Mouse (Mus musculus) thymus, adult 2 months (tissue): ENCODE results near the gene Rb1.

Source experiments
- CTCF ChIP-seq: fragments of 200-500 bp; IDR thresholded peaks from 2 replicates; pipeline ENCODE4 v1.5.1; 2012; ENCODE audit warnings: mild to moderate bottlenecking, control low read depth, low read length, moderate library complexity, borderline replicate concordance; ENCODE audit not compliant: control insufficient read depth, poor library complexity, insufficient read depth; ENCODE audit errors: extremely low read depth
- POLR2A ChIP-seq: fragments of 200-500 bp; IDR thresholded peaks from 2 replicates; pipeline ENCODE4 v1.6.1; 2012; ENCODE audit warnings: mild to moderate bottlenecking, low read length, control low read depth, moderate library complexity; ENCODE audit not compliant: control insufficient read depth, poor library complexity, insufficient read depth; ENCODE audit errors: extremely low read depth

DNA sequence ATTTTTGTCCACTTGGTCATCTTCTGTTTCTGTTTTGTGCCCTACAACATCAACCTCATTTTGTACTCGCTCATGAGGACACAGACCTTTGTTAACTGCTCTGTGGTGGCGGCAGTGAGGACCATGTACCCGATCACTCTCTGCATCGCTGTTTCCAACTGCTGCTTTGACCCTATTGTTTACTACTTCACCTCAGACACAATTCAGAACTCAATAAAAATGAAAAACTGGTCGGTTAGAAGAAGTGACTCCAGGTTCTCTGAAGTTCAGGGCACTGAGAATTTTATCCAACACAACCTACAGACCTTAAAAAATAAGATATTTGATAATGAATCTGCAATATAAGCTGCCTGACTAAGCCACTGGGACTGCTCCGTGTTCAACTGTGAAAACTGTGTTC, 86.3 kb downstream of the Rb1 start:
- TF ChIP-seq CTCF (no peak), POLR2A (no peak)
